Mouse (Mus musculus) embryonic facial prominence, embryonic 10.5 days (tissue): ENCODE measurements around the gene Rasgef1b. TPM values are rescaled to one million over a fixed set of nuclear protein-coding genes. Genes with fewer than 3 reads are reported as not detected.

Experiments used
- DNase-seq: peaks from one replicate; pipeline ENCODE4 v3.0.0-alpha.2; 2017; ENCODE audit warnings: low spot score
- H3K27ac ChIP-seq: fragments of 300-500 bp; sonication (generic); replicated peaks from 2 replicates; pipeline ENCODE4 v1.5.1; 2016; ENCODE audit warnings: mild to moderate bottlenecking
- H3K27me3 ChIP-seq: fragments of 300-500 bp; sonication (generic); replicated peaks from 2 replicates; pipeline ENCODE4 v1.6.1; 2016; ENCODE audit warnings: low read depth, mild to moderate bottlenecking; ENCODE audit not compliant: poor library complexity, severe bottlenecking
- H3K36me3 ChIP-seq: fragments of 300-500 bp; sonication (generic); replicated peaks from 2 replicates; pipeline ENCODE4 v1.6.1; 2016; ENCODE audit warnings: mild to moderate bottlenecking, moderate library complexity
- H3K4me1 ChIP-seq: fragments of 300-500 bp; sonication (generic); 2 replicates; pipeline ENCODE4 v1.6.1; 2016
- H3K4me3 ChIP-seq: fragments of 300-500 bp; sonication (generic); 2 replicates; pipeline ENCODE4 v1.5.1; 2016; ENCODE audit warnings: mild to moderate bottlenecking, moderate library complexity
- H3K9me3 ChIP-seq: fragments of 300-500 bp; sonication (generic); 2 replicates; pipeline ENCODE4 v1.6.1; 2016; ENCODE audit warnings: mild to moderate bottlenecking
- WGBS: fragments of 180-500 bp; shearing (Covaris S2); methylation state at CpG from one replicate; pipeline ENCODE4 v1.1.7; 2016; 5-methylcytosine and 5-hydroxymethylcytosine counted together
- polyA plus RNA-seq: library from polyadenylated mRNA; unstranded; fragments of >200 nt; fragmentation: Nextera tagmentation; extraction: Ambion mirVana; gene quantifications from 2 replicates; pipeline ENCODE4 v1.2.1, GENCODE M21; 2016

The Rasgef1b gene
- polyA plus RNA-seq, 1 experiment from 2014 or later: 11.8 TPM

DNA sequence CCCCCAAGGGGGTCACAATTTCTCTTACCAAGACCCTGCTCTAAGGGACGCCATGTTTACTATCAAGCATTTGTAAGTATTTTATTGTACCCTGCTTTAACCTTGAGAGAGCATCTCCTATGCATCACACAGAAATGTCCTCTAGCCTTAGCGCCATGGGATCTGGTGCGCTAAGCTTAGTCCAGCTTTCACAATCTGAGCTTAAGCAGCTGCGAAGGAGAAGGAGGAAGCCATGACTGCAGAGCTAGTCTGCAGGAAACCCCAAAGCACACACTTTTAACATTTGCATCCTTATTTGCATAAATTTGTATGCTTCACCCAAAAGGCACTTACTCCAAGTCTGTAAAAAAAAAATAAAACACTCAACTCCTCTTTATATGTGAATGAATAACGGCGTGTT lies 354.4 kb downstream of the Rasgef1b start:
- no peak for DNase-seq
- peaks cover 25% of the 10 kb centered on the region for H3K4me1 ChIP-seq

GRCm38 (mm10) chr5:99373570-99374151 lies 355.2 kb downstream of the Rasgef1b start:
- DNase-seq: no peak
- H3K27ac ChIP-seq: no peak overlapping the region
- WGBS: 72% methylated on average over 8 of the region's 8 CpGs
- no peaks in the 10 kb centered on the region for H3K36me3 ChIP-seq
- no peaks in the 10 kb centered on the region for H3K9me3 ChIP-seq
- H3K4me3 ChIP-seq: no peak overlapping the region
- H3K4me1 ChIP-seq: peaks cover 17% of the 10 kb centered on the region
- H3K27me3 ChIP-seq: 0 out of 2 replicates have a peak, but pooled peaks cover 3% of the 10 kb centered on the region

More for the DNA sequence above, 354.4 kb downstream of the Rasgef1b start:
- H3K4me3 ChIP-seq: no peak overlapping the region
- H3K9me3 ChIP-seq: no peaks in the 10 kb centered on the region
- WGBS: 93% methylated on average over 6 of the region's 6 CpGs
- H3K36me3 ChIP-seq: no peaks in the 10 kb centered on the region
- H3K27ac ChIP-seq: no peak overlapping the region
- 0 out of 2 replicates have a peak, but pooled peaks cover 6% of the 10 kb centered on the region for H3K27me3 ChIP-seq

DNA sequence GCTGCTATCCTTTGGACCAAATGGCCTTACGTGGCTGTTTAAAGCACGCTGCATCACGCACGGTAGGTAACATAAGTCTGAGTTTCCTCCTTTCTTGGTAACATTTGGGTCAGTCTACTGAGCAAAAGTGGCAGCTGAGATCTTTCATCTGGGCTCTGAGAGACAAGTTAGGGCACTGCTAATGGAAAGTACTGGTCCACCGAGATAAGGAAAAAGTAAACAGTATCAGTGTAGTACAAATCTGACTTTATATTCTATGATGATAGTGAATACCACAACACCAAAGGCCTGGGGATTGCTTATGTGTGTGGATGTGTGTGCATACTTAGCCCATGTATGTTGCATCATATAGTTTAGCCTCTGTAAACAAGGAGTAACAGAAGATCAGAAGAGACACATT lies 358.2 kb downstream of the Rasgef1b start:
- 86% methylated on average over 5 of the region's 5 CpGs for WGBS
- H3K9me3 ChIP-seq: no peaks in the 10 kb centered on the region
- H3K27me3 ChIP-seq: no peaks in the 10 kb centered on the region
- no peak for DNase-seq
- H3K36me3 ChIP-seq: no peaks in the 10 kb centered on the region
- H3K4me3 ChIP-seq: no peak overlapping the region
- H3K27ac ChIP-seq: no peak overlapping the region
- peaks cover 3% of the 10 kb centered on the region; the same call in 1 of the 2 replicates for H3K4me1 ChIP-seq

GRCm38 (mm10) chr5:99369256-99369655 lies 359.6 kb downstream of the Rasgef1b start:
- no peak overlapping the region for H3K27ac ChIP-seq
- H3K27me3 ChIP-seq: no peaks in the 10 kb centered on the region
- H3K4me1 ChIP-seq: no peaks in the 10 kb centered on the region
- H3K4me3 ChIP-seq: no peak overlapping the region
- no peaks in the 10 kb centered on the region for H3K36me3 ChIP-seq
- WGBS: 89% methylated on average over 6 of the region's 6 CpGs
- DNase-seq: no peak
- no peaks in the 10 kb centered on the region for H3K9me3 ChIP-seq

DNA sequence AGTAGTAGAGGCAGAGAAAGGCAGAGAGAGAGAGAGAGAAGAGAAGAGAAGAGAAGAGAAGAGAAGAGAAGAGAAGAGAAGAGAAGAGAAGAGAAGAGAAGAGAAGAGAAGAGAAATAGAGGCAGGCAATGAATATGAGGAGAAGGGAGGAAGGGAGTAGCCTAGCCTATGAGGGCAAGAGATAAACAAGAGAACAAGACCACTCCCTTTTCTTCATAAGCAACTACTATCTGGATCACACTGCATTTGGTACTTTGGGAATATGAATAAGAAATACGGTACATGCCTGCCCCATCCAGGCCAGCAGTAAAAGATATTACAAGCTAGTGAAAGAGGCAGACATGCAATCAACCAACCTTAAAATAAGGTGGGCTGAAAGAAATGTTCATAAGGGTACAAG lies 360.2 kb downstream of the Rasgef1b start:
- Histone ChIP-seq H3K27ac (no peak overlapping the region), H3K4me1 (no peaks in the 10 kb centered on the region), H3K36me3 (no peaks in the 10 kb centered on the region), H3K4me3 (no peak overlapping the region), H3K27me3 (no peaks in the 10 kb centered on the region), H3K9me3 (no peaks in the 10 kb centered on the region)
- WGBS: 89% methylated on average over 1 of the region's 1 CpGs
- DNase-seq: no peak

DNA sequence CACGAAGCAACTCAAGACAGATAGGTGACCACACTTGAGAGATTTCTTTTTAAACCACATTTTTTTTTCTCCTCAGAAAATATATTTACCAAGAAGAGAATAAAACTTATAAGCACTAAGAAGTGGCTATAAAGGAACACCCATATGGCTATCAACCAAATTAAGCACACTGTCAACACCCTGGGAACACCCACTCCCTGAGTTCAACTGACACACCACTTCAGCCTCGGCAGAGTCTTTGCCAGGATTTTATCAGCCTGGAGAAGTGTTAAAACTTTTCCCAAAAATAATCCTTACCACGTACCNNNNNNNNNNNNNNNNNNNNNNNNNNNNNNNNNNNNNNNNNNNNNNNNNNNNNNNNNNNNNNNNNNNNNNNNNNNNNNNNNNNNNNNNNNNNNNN lies 368.3 kb downstream of the Rasgef1b start:
- peaks cover 6% of the 10 kb centered on the region for H3K4me1 ChIP-seq
- WGBS: 83% methylated on average over 3 of the region's 3 CpGs
- no peaks in the 10 kb centered on the region for H3K9me3 ChIP-seq
- H3K27ac ChIP-seq: no peak overlapping the region
- H3K36me3 ChIP-seq: no peaks in the 10 kb centered on the region
- H3K4me3 ChIP-seq: no peak overlapping the region
- DNase-seq: no peak
- no peaks in the 10 kb centered on the region for H3K27me3 ChIP-seq

- 95% methylated on average over 5 of the region's 5 CpGs for whole genome bisulfite sequencing
- H3K4me1 ChIP-seq: peaks cover 6% of the 10 kb centered on the region
- no peaks in the 10 kb centered on the region for H3K36me3 ChIP-seq
- H3K27me3 ChIP-seq: no peaks in the 10 kb centered on the region
- no peak overlapping the region for H3K4me3 ChIP-seq
- no peak overlapping the region for H3K27ac ChIP-seq
- no peak for DNase-seq
- H3K9me3 ChIP-seq: no peaks in the 10 kb centered on the region
Observed at GRCm38 (mm10) chr5:99359251-99359650, 369.6 kb downstream of the Rasgef1b start.

GRCm38 (mm10) chr5:99354640-99355132 lies 374.2 kb downstream of the Rasgef1b start:
- no peak for DNase-seq
- no peak overlapping the region for H3K4me3 ChIP-seq
- H3K4me1 ChIP-seq: peaks cover 14% of the 10 kb centered on the region
- no peaks in the 10 kb centered on the region for H3K9me3 ChIP-seq
- WGBS: 59% methylated on average over 5 of the region's 5 CpGs
- no peaks in the 10 kb centered on the region for H3K27me3 ChIP-seq
- no peak overlapping the region for H3K27ac ChIP-seq
- no peaks in the 10 kb centered on the region for H3K36me3 ChIP-seq

GRCm38 (mm10) chr5:99350030-99350429 lies 378.8 kb downstream of the Rasgef1b start:
- Histone ChIP-seq H3K4me1 (peaks cover 7% of the 10 kb centered on the region; the same call in 1 of the 2 replicates), H3K27ac (no peak overlapping the region), H3K27me3 (no peaks in the 10 kb centered on the region), H3K36me3 (no peaks in the 10 kb centered on the region), H3K9me3 (no peaks in the 10 kb centered on the region), H3K4me3 (no peak overlapping the region)
- WGBS: 62% methylated on average over 4 of the region's 4 CpGs
- DNase-seq: peak; percentile 12

- H3K4me1 ChIP-seq: peaks cover 7% of the 10 kb centered on the region; the same call in 1 of the 2 replicates
- H3K36me3 ChIP-seq: no peaks in the 10 kb centered on the region
- no peak overlapping the region for H3K4me3 ChIP-seq
- DNase-seq: no peak
- H3K27me3 ChIP-seq: no peaks in the 10 kb centered on the region
- H3K9me3 ChIP-seq: no peaks in the 10 kb centered on the region
- no peak overlapping the region for H3K27ac ChIP-seq
- WGBS: 87% methylated on average over 8 of the region's 8 CpGs
Observed at GRCm38 (mm10) chr5:99348257-99348849, 380.5 kb downstream of the Rasgef1b start.

DNA sequence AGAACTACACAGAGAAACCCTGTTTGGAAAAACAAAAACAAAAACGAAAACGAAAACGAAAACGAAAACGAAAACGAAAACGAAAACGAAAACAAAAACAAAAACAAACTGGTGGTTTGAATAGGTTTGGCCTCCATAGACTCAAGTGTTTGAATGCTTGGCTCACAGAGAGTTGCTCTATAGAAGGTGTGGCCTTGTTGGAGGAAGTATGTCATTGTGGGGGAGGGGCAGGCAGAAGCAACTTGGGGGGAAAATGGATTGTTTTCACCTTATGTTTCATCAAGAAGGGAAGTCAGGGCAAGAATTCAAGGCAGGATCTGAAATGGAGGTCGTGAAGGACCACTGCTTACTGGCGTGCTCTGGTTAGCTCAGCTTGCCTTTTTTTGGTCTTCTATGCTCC lies 386.3 kb downstream of the Rasgef1b start:
- no peak for DNase-seq
- no peak overlapping the region for H3K4me3 ChIP-seq
- H3K36me3 ChIP-seq: no peaks in the 10 kb centered on the region
- peaks cover 14% of the 10 kb centered on the region for H3K4me1 ChIP-seq
- H3K27ac ChIP-seq: no peak overlapping the region
- H3K27me3 ChIP-seq: no peaks in the 10 kb centered on the region
- 94% methylated on average over 10 of the region's 10 CpGs for WGBS
- no peaks in the 10 kb centered on the region for H3K9me3 ChIP-seq

DNA sequence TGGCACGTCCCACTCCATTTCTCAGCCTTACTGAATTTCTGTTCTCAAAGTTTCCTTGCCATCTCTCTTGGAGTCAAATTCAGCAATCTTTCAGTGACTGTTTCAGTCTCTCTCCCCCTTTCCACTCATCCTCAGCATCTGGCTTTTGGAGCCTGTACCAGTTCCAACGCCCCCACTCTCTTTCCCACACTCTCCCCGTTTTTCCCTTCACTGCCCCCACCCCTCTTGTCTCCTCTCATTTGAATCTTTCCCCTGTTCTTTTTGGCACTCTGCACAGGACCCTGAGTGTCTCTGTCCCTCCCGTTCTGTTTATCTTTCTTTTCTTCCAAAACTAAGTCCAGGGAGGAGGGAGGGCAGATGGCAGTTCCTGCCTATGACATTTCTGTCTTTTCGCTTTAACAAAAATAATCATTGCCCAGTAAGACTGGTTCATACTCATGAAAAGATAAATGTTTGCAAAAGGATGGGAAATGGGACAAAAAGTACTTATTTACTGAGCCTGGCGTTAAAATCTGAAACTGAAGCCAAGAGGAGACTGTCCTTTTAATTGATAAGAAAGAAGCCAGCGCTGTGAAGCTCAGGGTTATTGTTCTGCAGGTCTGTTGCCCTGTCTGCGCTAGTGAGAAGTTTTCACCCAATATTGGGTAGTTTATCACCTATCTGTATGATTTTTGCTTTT lies 388.4 kb downstream of the Rasgef1b start:
- WGBS: 79% methylated on average over 8 of the region's 8 CpGs
- Histone ChIP-seq H3K36me3 (no peaks in the 10 kb centered on the region), H3K4me3 (no peak overlapping the region), H3K27ac (no peak overlapping the region), H3K4me1 (peaks cover 17% of the 10 kb centered on the region), H3K9me3 (no peaks in the 10 kb centered on the region), H3K27me3 (no peaks in the 10 kb centered on the region)
- no peak for DNase-seq

DNA sequence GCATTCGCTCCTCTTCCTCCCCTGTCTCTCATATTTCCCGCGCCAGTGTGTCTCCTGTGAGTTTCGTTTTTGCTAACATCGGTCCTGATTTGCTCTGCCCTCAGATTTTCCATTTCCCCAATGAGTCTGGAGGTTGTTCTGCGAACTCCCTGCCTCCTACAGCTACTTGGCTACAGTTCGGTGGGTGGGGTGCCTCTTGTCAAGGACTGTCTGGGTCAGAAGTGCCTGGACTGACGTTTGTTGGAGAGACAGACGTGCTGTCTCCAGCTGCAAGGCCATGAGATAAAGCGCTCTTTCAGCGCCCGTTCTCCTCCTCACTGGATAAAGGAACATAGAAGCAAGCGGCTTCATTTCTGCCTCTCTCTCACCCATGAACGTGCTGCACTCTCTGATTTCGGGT lies 389.1 kb downstream of the Rasgef1b start:
- Histone ChIP-seq H3K36me3 (no peaks in the 10 kb centered on the region), H3K9me3 (no peaks in the 10 kb centered on the region), H3K27ac (0 out of 2 replicates have a peak overlapping the region, but pooled peaks have one; percentile 44), H3K27me3 (no peaks in the 10 kb centered on the region), H3K4me3 (no peak overlapping the region), H3K4me1 (peaks cover 17% of the 10 kb centered on the region)
- 66% methylated on average over 15 of the region's 15 CpGs for WGBS
- no peak for DNase-seq
